Mouse (Mus musculus) ES-Bruce4 (cell line): ENCODE data around the gene Fgfr2.

ENCODE experiments used
- EP300 ChIP-seq: IDR thresholded peaks from 2 replicates; pipeline ENCODE4 v1.6.1; 2011; ENCODE audit warnings: low read depth, low read length; ENCODE audit not compliant: insufficient read depth
- POLR2A ChIP-seq: IDR thresholded peaks from one replicate; pipeline ENCODE4 v1.8.1; 2011; ENCODE audit warnings: low read length; ENCODE audit not compliant: insufficient read depth

GRCm38 (mm10) chr7:132416866-132417265 lies 706.3 kb downstream of the Fgfr2 start:
- TF ChIP-seq POLR2A (no peak), EP300 (no peak)
